In the genomic region with DNA sequence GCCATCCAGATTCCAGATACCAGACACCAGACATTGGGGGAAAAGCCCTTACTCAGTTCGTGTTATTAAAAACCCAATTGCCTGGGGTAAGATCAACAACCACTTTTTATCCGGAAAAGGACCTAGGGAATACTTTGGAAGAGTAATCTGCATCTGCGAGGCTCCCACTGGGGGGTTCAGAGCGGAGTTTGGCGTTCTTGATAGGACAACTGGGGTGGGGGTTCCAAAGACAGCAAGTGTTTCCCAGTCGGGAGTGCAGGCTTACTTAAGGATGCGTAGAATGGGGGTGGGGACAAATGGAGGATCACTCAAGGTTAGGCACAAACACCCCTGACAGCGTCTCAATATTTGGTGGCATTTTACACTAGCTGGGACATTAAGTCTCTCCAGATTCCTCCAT, we compare ENCODE assay signal across 8 mouse cellular contexts. TPM values are rescaled to one million over a fixed set of nuclear protein-coding genes. Genes with fewer than 3 reads are reported as not detected.
A peak's percentile ranks its signal among the peaks of the same experiment; 100 is the strongest.
DNase-seq lines count a peak whose midpoint lies in the region; ATAC-seq and TF ChIP-seq lines count a peak whose summit lies in the region.

No protein-coding gene starts in this region.

- 54% methylated on average over 8 of the region's 8 CpGs for WGBS in kidney, adult 2 months
- WGBS in hindbrain, embryonic 14.5 days, result 13% methylated on average over 8 of the region's 8 CpGs
- WGBS in midbrain, embryonic 14.5 days, result 11% methylated on average over 8 of the region's 8 CpGs

- H3K27me3 ChIP-seq in kidney, adult 2 months (replicated peaks; ENCODE audit: control insufficient read depth, insufficient read depth, low read length), result no peaks in the 10 kb centered on the region
- no peaks in the 10 kb centered on the region for H3K27me3 ChIP-seq in hindbrain, embryonic 14.5 days (ENCODE audit: control insufficient read depth, insufficient read depth, low read length)
- no peaks in the 10 kb centered on the region; the same call in 1 of the 2 replicates for H3K27me3 ChIP-seq in midbrain, embryonic 14.5 days (ENCODE audit: control insufficient read depth, insufficient read depth, low read length)

- no peak for ATAC-seq in hindbrain, embryonic 14.5 days (ENCODE audit: low FRiP score)
- ATAC-seq in midbrain, embryonic 14.5 days (ENCODE audit: low FRiP score, low TSS enrichment), result no peak

- peak overlapping the region; percentile 98; the same call in 1 of the 2 replicates for H3K27ac ChIP-seq in kidney, adult 2 months (ENCODE audit: insufficient read depth, low read depth, low read length)
- H3K27ac ChIP-seq in hindbrain, embryonic 14.5 days, result no peak overlapping the region
- H3K27ac ChIP-seq in midbrain, embryonic 14.5 days (replicated peaks; ENCODE audit: low read depth, low read length), result no peak overlapping the region

- no peak for TF ChIP-seq CTCF in kidney, adult 2 months (conservative IDR thresholded peaks at IDR 0.05; ENCODE audit: insufficient read depth, insufficient read length, low read depth, low read length)

- peaks cover 15% of the 10 kb centered on the region; the same call in 1 of the 2 replicates for H3K4me1 ChIP-seq in kidney, adult 2 months (ENCODE audit: control insufficient read depth, insufficient read depth, low read length)
- peaks cover 8% of the 10 kb centered on the region; the same call in 1 of the 2 replicates for H3K4me1 ChIP-seq in hindbrain, embryonic 14.5 days (replicated peaks; ENCODE audit: control insufficient read depth, insufficient read depth, low read length)
- H3K4me1 ChIP-seq in midbrain, embryonic 14.5 days (ENCODE audit: control insufficient read depth, insufficient read depth, low read length), result peaks cover 7% of the 10 kb centered on the region; the same call in 1 of the 2 replicates

- H3K9me3 ChIP-seq in hindbrain, embryonic 14.5 days (ENCODE audit: control insufficient read depth, low read length), result no peaks in the 10 kb centered on the region
- no peaks in the 10 kb centered on the region for H3K9me3 ChIP-seq in midbrain, embryonic 14.5 days (ENCODE audit: control insufficient read depth, low read length)

- H3K4me3 ChIP-seq in kidney, adult 2 months (ENCODE audit: insufficient read depth, low read depth, low read length), result no peak overlapping the region
- H3K4me3 ChIP-seq in hindbrain, embryonic 14.5 days (replicated peaks; ENCODE audit: low read length), result peak overlapping the region; percentile 72
- H3K4me3 ChIP-seq in midbrain, embryonic 14.5 days (replicated peaks; ENCODE audit: low read depth, low read length), result peak overlapping the region; percentile 66

- H3K9ac ChIP-seq in hindbrain, embryonic 14.5 days, result peak overlapping the region; percentile 79; the same call in 1 of the 2 replicates
- H3K9ac ChIP-seq in midbrain, embryonic 14.5 days (replicated peaks; ENCODE audit: low read length), result no peak overlapping the region

- TF ChIP-seq POLR2A in kidney, adult 2 months (IDR thresholded peaks at IDR 0.05; ENCODE audit: low read depth, low read length), result no peak

- peak; percentile 10 for DNase-seq in kidney, adult 2 months
- no peak for DNase-seq in kidney, adult 9 months
- DNase-seq in cerebellum, adult 9-10 months, result peak; percentile 69
- no peak for DNase-seq in hindbrain, embryonic 14.5 days (ENCODE audit: low spot score)
- no peak for DNase-seq in midbrain, embryonic 14.5 days
- DNase-seq in testis, postnatal 14 days (ENCODE audit: low spot score), result no peak
- DNase-seq in retina, postnatal 1 day, result no peak
- no peak for DNase-seq in ovary, postnatal 10 days (ENCODE audit: low spot score)

- H3K36me3 ChIP-seq in kidney, adult 2 months (ENCODE audit: control insufficient read depth, insufficient read depth, low read length), result no peaks in the 10 kb centered on the region
- 0 out of 2 replicates have a peak, but pooled peaks cover 3% of the 10 kb centered on the region for H3K36me3 ChIP-seq in hindbrain, embryonic 14.5 days (replicated peaks; ENCODE audit: control insufficient read depth, insufficient read depth)
- peaks cover 4% of the 10 kb centered on the region; the same call in 1 of the 2 replicates for H3K36me3 ChIP-seq in midbrain, embryonic 14.5 days (ENCODE audit: control insufficient read depth, insufficient read depth, low read length)

- peak overlapping the region; percentile 94 for H3K4me2 ChIP-seq in hindbrain, embryonic 14.5 days (replicated peaks)
- H3K4me2 ChIP-seq in midbrain, embryonic 14.5 days (ENCODE audit: low read length), result peak overlapping the region; percentile 99

RNA-seq across cellular contexts. Expression of a gene that starts 1.5 kb away (rescaled TPM):
- polyA plus RNA-seq in kidney, adult 2 months (2012; rRNA removed), result 23.6 and 25.8 TPM in 2 replicates
- 27.8 and 30.4 TPM in 2 replicates for polyA plus RNA-seq in hindbrain, embryonic 14.5 days (2014; fragmentation: Nextera tagmentation; extraction: Ambion mirVana)
- polyA plus RNA-seq in midbrain, embryonic 14.5 days (2014; fragmentation: Nextera tagmentation; extraction: Ambion mirVana), result 15.6 and 24.0 TPM in 2 replicates

RNA-seq across cellular contexts. Expression of a gene that starts 42.7 kb away (rescaled TPM):
- 56.8 and 63.6 TPM in 2 replicates for polyA plus RNA-seq in kidney, adult 2 months (2012; rRNA removed)
- 21.3 and 24.6 TPM in 2 replicates for polyA plus RNA-seq in hindbrain, embryonic 14.5 days (2014; fragmentation: Nextera tagmentation; extraction: Ambion mirVana)
- 15.0 and 15.7 TPM in 2 replicates for polyA plus RNA-seq in midbrain, embryonic 14.5 days (2014; fragmentation: Nextera tagmentation; extraction: Ambion mirVana)

Comparison
In these comparisons a context has a peak if more than half of its experiments do, and no peak if none do; other contexts are left out.
1. DNase-seq: peak in kidney, adult 2 months (single experiment) and cerebellum, adult 9-10 months (single experiment); none in kidney, adult 9 months (single experiment), hindbrain, embryonic 14.5 days (single experiment), midbrain, embryonic 14.5 days (single experiment), testis, postnatal 14 days (single experiment), retina, postnatal 1 day (single experiment) and ovary, postnatal 10 days (single experiment).